Mouse (Mus musculus) urinary bladder, adult 2 months (tissue): ENCODE results near the gene Arsj. TPM values are rescaled to one million over a fixed set of nuclear protein-coding genes. Genes with fewer than 3 reads are reported as not detected.

Experiments used
- DNase-seq: peaks from one replicate; pipeline ENCODE4 v3.0.0; 2022; ENCODE audit warnings: low spot score
- polyA plus RNA-seq: library from polyadenylated mRNA; depleted of rRNA; stranded (reverse); fragments of >200 nt; gene quantifications from 2 replicates; pipeline ENCODE4 v1.2.3, GENCODE M21; 2012; rRNA removed

Gene Arsj
- polyA plus RNA-seq, 1 experiment = 4.0 TPM

DNA sequence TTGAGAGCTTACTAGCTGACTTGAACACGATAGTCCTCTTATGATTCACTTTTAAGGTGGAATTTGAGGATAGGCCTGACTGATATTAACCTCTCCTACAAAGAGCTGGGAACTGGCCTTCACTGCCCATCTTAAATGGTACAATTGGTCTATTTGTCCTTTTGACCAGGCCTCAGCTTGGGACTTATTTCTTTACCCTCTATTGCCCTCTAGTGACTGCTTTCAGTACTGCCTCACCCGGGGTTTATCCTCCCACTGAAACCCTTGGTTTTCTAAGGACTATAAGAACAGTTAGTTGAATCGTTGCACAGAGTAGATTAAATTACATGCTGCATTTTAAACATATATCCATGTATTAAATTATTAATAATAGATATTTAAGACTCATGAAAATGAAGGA, 39.4 kb downstream of the Arsj start:
- no peak for DNase-seq

DNA sequence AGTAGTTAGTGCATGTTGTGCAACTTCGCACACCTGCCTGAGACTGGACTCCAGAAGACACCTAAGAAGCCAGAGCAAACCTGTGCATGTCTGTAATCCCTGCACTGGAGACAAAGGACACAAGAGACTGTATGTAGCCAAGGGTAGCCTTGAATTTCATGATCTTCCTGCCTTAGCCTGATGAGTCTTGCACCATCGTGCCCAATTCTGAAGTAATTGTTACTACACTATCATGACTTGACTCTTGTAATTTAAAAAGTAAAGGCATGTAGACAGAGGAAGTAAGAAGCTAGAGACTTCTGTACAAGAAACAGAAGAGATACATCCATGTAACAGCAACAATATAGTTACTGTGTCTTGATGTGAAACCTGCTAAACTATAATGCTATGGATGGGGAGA, 40.7 kb downstream of the Arsj start:
- no peak for DNase-seq

DNA sequence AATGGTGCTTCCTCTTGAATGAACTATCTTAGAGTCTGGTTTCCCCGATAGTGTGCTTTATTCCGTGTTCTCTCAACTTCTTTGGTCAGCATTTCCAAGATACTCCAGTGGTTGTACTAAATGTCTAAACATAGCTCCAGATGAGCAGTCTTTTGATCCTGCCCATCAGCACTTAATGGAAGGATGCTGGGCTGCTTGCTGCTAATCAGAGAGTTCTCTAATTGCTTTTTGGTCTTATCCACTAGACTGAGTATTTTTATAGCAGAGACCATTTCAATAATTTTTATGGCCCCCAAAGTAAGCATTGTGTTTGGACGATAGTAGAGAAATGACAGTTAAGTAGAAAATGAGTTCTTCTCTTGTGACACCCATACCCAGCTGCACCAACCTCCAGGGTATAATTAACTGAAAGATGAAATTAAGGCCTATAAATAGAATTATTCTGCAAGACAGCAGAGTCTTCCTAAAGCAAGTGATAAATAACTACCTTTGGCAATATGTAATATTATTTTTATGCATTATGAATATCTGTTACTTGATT, 67.1 kb downstream of the Arsj start:
- no peak for DNase-seq

DNA sequence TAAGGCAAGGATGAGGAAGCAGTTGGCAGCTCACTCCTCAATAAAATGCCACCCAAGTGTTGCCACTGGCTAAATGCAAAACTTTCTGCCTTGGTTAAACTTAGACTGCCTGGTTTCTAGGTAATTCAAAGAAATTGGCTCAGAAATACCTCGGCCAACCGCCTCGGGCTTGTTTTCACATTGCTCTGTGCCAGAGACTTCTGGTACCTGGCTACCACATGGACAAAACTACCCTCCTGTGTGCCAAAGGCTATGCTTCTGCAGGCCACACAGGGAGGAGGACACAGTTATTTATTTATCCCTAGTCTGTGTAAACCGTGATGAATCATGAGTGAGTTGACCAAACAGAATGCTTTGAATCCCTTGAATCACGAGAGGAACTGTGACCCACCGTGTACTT, 75.8 kb downstream of the Arsj start:
- DNase-seq = no peak

DNA sequence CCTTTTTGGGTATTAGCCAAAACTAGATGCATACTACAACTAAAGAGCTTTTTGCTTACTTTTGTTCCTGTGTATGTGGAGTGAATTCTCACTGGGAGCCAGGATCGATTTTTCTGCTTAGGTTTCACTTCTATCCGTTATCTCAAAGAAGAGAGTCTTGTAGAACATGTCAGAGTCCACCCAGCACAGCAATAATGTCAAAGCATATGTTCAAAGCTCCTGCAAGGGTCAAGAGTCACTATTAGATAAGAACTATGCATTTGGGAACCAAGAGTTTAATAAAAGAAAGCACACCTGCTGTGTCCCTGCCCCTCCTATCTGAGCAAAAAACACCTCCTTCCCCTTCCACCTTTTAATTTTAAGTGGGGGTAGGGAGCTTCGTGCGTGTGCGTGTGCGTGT, 85.6 kb downstream of the Arsj start:
- no peak for DNase-seq

DNA sequence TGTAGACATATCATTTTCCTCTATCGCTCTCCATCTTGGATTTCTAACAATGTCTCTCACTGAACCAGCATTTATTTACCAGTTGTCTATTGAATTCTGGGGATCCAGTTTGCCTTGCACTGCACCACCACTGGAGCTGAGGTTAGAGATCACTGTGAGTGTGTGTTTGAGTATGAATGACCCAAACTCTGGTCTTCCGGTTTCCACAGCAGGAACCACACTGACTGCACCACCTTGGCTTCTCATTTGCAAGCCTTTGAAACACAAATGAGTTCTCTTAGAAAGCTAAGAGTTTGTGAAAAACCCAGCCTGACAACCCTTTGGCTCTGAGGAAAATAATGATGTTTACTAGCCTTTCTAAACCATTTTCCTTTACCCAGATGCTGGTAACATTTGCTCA, 86.0 kb downstream of the Arsj start:
- no peak for DNase-seq

DNA sequence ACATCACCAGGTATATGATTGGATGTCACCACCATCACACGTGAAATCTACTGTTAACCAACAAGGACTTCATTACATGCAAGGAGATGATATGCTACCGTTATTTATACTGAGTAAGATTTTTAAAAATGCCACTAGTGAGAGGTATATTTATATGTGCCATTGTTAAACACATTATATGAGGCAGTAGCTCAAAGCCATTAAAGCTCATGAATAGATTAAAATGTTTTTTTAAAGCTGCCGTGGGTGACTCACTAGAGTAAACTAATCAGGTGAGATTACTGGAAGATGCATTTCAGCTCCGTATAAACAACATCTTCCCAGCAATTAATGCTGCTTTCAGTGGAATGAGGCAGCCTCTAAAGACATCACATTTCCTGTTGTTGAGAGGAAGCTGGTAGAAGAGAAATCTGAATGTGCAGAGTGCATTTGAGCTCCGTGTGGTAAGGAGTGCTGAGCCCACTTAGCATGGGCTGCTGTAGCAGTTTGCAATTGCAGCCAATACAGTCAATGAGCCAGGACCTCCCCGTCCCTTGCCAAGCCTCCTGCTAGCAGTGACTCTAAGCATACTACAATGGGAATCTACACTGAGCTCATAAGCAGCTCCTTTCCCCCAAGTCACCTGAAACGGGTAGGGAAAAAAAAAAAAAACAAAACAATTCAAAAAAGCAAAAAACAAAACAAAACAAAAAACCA, 92.5 kb downstream of the Arsj start:
- no peak for DNase-seq

DNA sequence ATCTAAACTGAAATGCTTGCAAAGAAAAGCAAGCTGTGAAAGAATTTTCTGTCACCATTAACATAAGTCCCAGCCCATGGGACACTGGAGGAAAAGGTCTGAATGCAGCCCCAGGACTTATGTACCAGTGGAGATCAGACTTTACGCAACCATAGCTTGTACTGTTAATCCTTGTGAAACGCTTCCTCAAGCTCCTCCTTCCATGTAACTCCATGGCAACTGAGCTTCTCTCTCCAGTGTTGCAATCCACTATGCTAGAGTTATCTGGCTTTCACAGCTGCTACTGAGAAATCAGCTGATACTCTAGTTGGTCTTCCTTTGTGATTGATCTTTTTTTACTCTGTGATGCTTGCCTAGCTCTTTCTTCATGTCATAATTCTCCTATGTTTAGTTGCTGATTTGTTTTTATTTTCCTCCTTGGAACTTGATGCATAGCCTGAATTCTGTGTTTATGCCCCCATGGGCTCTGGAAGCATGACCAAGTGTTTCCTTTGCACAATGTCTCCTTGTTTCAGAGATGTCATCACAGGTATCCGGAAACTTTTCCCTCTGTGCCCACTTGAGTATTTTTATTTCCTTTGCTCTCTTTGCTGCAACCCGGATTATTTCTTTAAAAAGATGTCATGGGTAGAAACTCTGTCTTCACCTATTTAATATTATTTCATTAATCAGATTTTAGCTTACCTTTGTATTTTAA, 99.8 kb downstream of the Arsj start:
- no peak for DNase-seq

DNA sequence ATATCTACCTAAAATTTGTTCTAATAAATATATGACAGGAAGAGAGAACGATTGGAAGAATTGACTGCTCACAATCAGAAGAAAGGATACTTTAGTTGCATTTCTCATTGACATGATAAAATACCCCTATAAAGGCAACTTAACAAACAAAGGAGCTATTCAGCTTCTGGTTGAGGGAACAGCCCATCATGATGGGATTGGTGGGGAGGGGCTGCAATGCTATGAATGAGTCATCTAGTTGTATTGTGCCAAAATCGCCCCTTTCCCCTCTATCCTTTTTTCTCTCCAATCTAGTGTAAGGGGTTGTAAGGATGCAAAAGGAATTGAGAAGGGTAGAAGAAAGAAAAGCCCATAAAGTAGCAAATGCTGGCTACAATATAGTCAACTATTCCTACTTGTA, 100.8 kb downstream of the Arsj start:
- no peak for DNase-seq

Other genes starting within 250 kb of the Arsj start
- 160 and 167 TPM in 2 replicates for gene Camk2d, start 232.6 kb downstream of the Arsj start, polyA plus RNA-seq